Mouse (Mus musculus): Measurements from ENCODE around the gene Gm43191.

Gene Gm43191

DNA sequence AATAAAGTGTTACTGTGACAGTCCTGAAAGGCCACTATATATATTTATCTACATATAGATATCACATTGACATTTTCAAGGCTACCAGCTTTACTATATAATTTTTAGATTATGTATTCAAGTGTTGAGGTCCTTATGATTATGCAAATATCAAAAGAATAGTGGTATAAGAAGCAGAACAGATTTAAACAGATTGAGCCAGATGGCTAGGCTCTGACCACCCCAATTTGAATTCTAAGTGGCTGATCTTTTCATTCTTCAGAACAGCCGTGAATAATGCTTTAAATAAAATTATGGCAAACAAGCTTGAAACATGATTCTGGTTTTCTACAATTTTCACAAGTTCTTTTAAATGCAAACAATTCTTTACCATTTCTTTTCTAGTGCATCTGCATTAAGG, 49.6 kb downstream of the Gm43191 start:
- no peak for DNase-seq (ENCODE audit: low spot score in 2 of 2)

DNA sequence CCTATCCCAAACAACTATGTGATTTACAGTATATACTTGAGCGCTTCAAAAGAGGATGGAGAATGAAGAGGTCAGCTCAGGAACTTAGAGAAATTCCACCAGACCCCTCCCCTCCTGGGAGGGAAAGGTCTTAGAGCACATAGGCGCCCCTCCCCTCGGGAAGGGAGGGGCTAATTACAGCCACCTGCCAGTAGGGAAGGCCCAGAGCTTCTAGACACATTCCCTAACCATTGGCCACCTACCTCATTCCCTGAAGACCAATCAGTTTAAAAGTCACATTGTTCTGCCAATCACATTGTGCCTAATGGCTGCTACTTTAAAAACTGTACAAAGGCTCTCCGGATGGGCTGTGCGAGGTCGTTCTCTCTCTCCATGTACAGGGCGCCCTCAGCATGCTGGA, 58.4 kb downstream of the Gm43191 start:
- no peak for DNase-seq (ENCODE audit: low spot score in 2 of 2)

GRCm38 (mm10) chr3:116620636-116621370, 60.3 kb downstream of the Gm43191 start:
- no peak for DNase-seq (ENCODE audit: low spot score in 2 of 2)

GRCm38 (mm10) chr3:116618855-116619254, 62.2 kb downstream of the Gm43191 start:
- DNase-seq (ENCODE audit: low spot score in 2 of 2) = no peak

GRCm38 (mm10) chr3:116615318-116616068, 65.6 kb downstream of the Gm43191 start:
- no peak for DNase-seq (ENCODE audit: low spot score in 2 of 2)

DNA sequence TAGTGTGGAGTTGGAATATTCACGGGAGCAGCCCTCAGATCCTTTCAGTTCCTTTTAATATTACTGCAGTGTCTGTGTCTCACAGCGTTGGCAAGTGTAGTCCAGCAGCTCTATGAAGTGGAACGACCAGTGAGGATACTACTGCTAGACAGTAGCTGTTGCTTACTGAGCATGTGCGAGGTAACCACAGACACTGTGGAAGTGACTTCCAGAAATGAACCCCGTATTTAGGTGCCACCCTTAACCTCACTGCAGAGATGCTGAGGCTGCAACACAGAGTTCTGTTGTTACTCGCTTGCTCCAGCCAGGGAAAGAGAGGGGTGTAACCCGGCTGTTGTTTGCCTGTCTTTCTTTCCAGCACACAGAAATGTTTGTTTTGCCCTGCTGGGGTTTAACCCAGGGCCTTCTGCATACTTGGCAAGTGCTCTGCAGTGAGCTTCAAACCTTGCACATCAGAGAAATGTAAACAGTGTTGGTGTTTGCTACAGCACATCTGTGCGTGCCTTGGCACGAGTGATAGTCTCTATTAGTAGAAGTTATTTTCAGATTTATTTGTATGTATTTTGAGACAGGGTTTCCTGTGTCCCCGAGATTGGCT, 66.7 kb downstream of the Gm43191 start, which contains the start of gene Trmt13:
Trmt13 (minus strand) TSS at position 293 of the 598 bp plus-strand sequence.
- no peak for DNase-seq (ENCODE audit: low spot score in 2 of 2)

- peak in 1 of 2 experiments; percentile 6 for DNase-seq (ENCODE audit: low spot score in 2 of 2)
Measured at GRCm38 (mm10) chr3:116604570-116604969, 76.5 kb downstream of the Gm43191 start.

- DNase-seq (ENCODE audit: low spot score in 2 of 2) = no peak
Measured at GRCm38 (mm10) chr3:116601781-116602180, 79.3 kb downstream of the Gm43191 start.

GRCm38 (mm10) chr3:116601005-116601404, 80.1 kb downstream of the Gm43191 start:
- DNase-seq (ENCODE audit: low spot score in 2 of 2) = no peak

DNA sequence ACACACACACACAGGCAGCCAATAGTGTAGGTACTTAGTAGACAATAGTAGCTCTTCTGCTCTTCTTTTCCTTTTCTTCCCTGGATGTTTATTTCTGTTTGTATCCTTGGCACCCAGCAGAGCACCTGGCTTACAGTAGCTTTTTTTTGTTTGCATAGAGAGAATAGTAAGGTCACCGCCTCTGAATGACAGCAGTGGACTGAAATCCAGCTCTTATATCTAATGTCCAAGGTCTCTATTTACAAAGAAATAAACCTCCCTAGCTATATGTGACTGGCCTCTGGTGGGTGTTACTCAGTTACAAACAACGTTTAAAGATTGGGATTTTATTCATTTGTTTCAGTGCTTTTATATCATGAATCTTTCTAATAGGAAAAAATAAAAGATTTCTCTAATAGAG, 81.4 kb downstream of the Gm43191 start:
- DNase-seq (ENCODE audit: low spot score in 2 of 2) = no peak

- DNase-seq (ENCODE audit: low spot score in 2 of 2) = no peak
Measured at GRCm38 (mm10) chr3:116595603-116595991, 85.5 kb downstream of the Gm43191 start.

DNA sequence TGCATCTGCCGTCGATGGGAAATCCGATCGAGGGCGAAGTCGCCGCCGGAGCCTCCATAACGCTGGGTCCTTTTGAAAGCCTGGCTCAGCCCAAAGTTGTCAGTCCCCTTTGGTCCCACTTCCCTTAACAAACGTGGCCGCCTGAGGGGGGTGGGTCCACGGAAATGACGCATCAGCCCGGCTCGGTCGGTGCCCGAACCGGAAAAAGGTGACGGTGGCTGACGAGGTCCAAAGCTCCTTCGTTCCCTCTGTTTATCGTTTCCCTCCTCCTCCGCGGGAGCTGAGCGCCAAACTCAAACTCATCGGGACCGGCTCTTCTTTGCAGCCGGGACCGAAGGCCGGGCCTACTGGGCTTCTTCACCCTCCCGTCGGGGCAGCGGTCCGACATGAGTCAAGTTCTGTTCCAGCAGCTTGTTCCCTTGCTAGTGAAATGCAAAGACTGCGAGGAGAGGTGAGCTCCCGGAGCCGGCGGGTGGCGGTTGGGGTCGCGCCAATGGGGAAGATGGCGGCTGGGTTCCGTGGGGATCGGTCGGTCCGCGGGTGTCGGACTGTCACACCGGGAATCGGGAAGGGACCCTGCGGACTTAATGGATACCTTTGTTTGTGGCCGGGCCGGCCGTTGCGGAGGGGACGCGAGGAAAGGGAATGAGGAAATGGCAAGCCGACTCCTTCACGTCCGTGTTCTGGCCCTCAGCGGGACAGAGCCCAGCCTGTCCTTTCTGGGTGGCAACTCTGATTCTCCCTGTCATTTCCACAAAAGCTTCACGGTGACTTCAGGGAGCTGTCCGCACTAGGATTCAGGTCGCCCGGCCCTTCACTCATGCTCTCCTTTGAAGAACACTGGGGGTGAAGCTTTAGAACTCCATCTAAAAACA, 86.1 kb downstream of the Gm43191 start, which contains the start of gene Sass6:
Sass6 (plus strand) TSS at position 255 of the 875 bp plus-strand sequence.
- DNase-seq (ENCODE audit: low spot score in 2 of 2) = peak; percentile 99 to 100

GRCm38 (mm10) chr3:116594076-116594727, 86.9 kb downstream of the Gm43191 start:
- peak in 1 of 2 experiments; percentile 44 for DNase-seq (ENCODE audit: low spot score in 2 of 2)

All from right cerebral cortex, adult 2 months (tissue).